Mouse (Mus musculus): ENCODE data around the gene Dusp28. TPM values are rescaled to one million over a fixed set of nuclear protein-coding genes. Genes with fewer than 3 reads are reported as not detected.

Gene Dusp28
- total RNA-seq, 1 experiment from 2014 or later, result 12.9 TPM

DNA sequence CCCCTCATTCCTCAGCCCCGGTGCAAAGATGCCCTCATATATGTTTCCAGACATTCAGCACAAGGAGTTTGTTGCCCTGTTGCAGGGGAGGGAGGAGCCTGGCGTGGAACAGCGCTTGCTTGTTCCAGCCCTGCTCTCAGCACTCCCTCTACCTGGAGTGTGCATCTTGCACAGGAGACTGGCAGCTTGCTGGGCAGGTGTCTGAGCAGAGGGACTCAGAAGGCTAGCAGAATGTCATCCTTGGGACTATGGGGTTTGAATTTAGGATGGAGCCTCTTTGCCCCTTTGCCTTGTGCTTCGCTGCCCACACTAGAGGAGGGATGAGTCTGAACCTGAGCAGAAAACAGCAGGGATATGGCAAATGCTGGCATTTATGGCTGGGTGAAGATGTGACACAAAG is 33.0 kb downstream of the Dusp28 start:
- DNase-seq, result no peak

DNA sequence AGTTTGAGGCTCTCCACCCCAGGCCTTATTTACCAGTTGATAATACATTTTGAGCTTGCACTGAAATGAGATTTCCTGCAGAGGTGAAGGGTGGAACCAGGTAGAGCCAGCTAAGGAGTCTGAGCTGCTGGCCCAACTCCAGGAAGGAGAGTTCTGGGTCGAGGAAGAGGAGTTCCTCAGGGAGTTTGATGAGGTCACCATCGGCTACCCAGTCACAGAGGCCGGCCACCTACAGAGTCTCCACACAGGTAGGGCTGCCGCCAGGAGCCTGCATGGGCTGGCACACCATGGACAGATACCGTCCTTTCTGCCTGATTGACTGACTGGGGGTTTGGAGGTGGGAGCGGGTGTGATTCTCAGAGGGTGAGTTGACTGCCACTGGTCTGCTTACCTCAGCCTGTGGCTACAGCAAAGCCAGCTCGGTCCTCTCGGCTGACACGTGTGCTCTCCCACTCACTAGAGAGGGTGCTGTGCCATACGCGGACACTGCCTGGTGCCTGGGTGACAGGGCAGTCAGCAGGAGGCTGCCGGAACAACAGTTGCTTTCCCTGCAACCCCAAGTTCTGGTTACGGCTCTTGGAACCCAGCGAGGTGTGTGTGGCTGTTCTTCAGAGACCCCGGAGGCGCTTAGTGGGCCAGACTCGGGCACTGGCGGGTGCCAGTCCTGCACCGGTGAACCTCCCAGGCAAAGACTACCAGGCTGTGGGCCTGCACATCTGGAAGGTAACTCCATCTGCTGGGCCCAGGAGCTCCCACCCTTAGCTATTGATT is 36.6 kb downstream of the Dusp28 start:
- DNase-seq, result no peak

DNA sequence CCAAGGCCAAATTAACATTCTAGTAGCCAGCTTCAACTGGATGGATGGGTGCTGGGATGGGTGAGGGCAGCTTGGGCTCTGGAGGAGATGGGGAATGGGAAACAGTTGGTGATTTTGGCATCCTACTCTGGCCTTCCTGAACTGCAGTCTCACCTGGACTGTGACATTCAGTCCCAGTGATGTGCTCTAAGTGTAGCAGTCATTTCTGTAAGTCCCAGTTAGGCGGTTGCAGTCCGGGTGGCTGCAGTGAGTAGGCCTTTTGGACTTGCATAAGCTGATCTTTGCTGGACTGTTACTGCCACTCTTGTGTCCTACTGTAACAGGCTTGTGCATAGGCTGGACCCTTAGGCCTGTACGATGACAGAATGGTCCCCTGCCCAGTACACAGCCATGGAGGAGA is 41.2 kb downstream of the Dusp28 start:
- no peak for DNase-seq

DNA sequence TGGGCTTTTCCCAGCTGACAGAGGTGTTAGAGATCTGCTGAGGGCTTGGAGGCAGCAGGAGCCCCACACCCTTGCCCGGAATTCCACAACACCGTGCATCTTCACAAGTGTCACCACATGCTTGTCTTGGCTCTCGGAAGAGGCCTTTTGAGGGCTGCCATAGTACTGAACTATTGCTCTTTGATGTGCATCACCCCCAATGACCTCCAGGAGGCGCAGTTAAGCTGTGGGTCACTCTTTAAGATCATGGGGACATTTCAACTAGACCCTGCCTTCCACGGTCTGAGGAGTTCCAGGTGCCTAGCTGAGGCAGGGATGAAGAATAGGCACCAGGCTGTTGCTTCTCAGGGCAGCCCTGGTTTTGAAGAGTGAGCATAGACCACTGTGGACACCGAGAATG is 42.6 kb downstream of the Dusp28 start:
- DNase-seq, result peak; percentile 48

DNA sequence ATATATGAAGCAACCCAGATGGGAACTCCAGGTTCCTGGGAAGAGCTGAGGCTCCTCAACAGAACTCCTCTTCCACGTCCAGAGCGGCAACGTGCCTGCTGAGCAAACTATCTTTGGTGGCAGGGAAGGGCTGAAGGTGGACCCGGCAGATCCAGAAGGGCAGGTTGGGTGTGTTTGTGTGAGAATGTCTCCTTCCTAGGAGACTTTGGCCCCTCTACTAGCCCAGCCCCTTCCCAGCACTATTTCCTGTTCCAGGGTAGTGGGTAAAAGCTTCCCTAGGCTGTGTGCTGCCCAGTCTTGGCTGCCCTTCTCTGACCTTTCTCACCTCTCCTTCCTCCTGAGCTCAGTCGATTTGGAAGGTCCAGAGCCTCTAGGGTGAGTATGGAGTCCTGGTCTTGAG is 43.8 kb downstream of the Dusp28 start, which contains the start of gene Gpr35:
TSS of gene Gpr35 (plus strand) at position 259 of the 400 bp plus-strand sequence.
- no peak for DNase-seq

DNA sequence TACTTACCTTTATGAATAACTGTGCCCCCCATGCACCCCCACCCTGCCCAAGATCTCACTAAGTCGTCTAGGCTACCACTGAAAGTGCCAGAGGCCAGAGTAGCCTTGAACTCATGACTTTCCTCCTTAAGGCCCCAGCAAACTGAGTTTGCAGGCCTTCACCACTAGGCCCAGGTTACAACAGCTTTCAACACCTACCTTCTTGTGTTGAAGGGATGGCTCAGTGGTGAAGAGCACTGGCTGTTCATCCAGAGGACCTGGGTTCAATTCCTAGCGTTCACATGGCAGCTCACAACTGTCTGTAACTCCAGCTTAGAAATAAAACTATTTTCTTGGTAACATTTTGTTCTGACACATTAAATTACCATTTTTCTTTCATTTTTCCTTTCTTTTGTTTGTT is 46.9 kb downstream of the Dusp28 start:
- no peak for DNase-seq

GRCm38 (mm10) chr1:92956571-92957335 is 50.0 kb downstream of the Dusp28 start:
- DNase-seq, result peak; percentile 73

Other genes with a start within 250 kb of the Dusp28 start
- 41.9 and 43.2 TPM in 2 replicates for gene Gpc1, start 75.3 kb upstream of the Dusp28 start, total RNA-seq (2021)
- 0.67 and 0.94 TPM in 2 replicates for gene Ankmy1, start 4.1 kb upstream of the Dusp28 start, total RNA-seq (2021)
- 69.4 and 74.6 TPM in 2 replicates for gene Rnpepl1, start 3.8 kb downstream of the Dusp28 start, total RNA-seq (2021)
- gene Capn10, start 27.4 kb downstream of the Dusp28 start, total RNA-seq (2021), result 16.2 and 18.7 TPM in 2 replicates
- gene Gpr35, start 43.9 kb downstream of the Dusp28 start, total RNA-seq (2021), result 1.9 and 3.5 TPM in 2 replicates
- gene Aqp12, start 99.4 kb downstream of the Dusp28 start, total RNA-seq (2021), result not detected in 2 replicates
- gene Kif1a, start 195.0 kb downstream of the Dusp28 start, total RNA-seq (2021), result 18.5 and 25.5 TPM in 2 replicates
- gene Agxt, start 228.3 kb downstream of the Dusp28 start, total RNA-seq (2021), result 2.3 and 40.2 TPM in 2 replicates

Data from adrenal gland, postnatal 14 days (tissue).